Mouse (Mus musculus): ENCODE measurements around the gene Mlh1.

Gene Mlh1

GRCm38 (mm10) chr9:111273958-111274357 is 2.4 kb upstream of the Mlh1 start:
- Histone ChIP-seq H3K9me3 (ENCODE audit: low read length) (no peaks in the 10 kb centered on the region), H3K4me3 (replicated peaks; ENCODE audit: low read length) (no peak overlapping the region)
- no peak for TF ChIP-seq CTCF (conservative IDR thresholded peaks at IDR 0.05; ENCODE audit: low read length)

GRCm38 (mm10) chr9:111272996-111273785 is 1.6 kb upstream of the Mlh1 start:
- H3K4me1 ChIP-seq (replicated peaks; ENCODE audit: low read depth, low read length), result peaks cover 40% of the 10 kb centered on the region
- H3K36me3 ChIP-seq (ENCODE audit: insufficient read depth, low read length), result peaks cover 54% of the 10 kb centered on the region
- TF ChIP-seq POU5F1 (IDR thresholded peaks at IDR 0.05; ENCODE audit: borderline replicate concordance, low read length) (no peak), CTCF (conservative IDR thresholded peaks at IDR 0.05; ENCODE audit: low read length) (no peak), NANOG (IDR thresholded peaks at IDR 0.05; ENCODE audit: borderline replicate concordance, low read length) (no peak)
- no peaks in the 10 kb centered on the region for H3K27me3 ChIP-seq (ENCODE audit: insufficient read depth, low read length)
- H3K9me3 ChIP-seq (ENCODE audit: low read length), result no peaks in the 10 kb centered on the region
- peak overlapping the region; percentile 92 for H3K4me3 ChIP-seq (replicated peaks; ENCODE audit: low read length)

More at GRCm38 (mm10) chr9:111273958-111274357, 2.4 kb upstream of the Mlh1 start:
- H3K36me3 ChIP-seq (ENCODE audit: insufficient read depth, low read length), result peaks cover 60% of the 10 kb centered on the region
- no peaks in the 10 kb centered on the region for H3K27me3 ChIP-seq (ENCODE audit: insufficient read depth, low read length)
- H3K4me1 ChIP-seq (replicated peaks; ENCODE audit: low read depth, low read length), result peaks cover 40% of the 10 kb centered on the region

- Histone ChIP-seq H3K36me3 (ENCODE audit: insufficient read depth, low read length) (peaks cover 54% of the 10 kb centered on the region), H3K9me3 (ENCODE audit: low read length) (no peaks in the 10 kb centered on the region), H3K4me1 (replicated peaks; ENCODE audit: low read depth, low read length) (peaks cover 40% of the 10 kb centered on the region), H3K4me3 (replicated peaks; ENCODE audit: low read length) (peak overlapping the region; percentile 92), H3K27me3 (ENCODE audit: insufficient read depth, low read length) (no peaks in the 10 kb centered on the region)
- TF ChIP-seq POU5F1 (IDR thresholded peaks at IDR 0.05; ENCODE audit: borderline replicate concordance, low read length), result no peak
- TF ChIP-seq NANOG (IDR thresholded peaks at IDR 0.05; ENCODE audit: borderline replicate concordance, low read length), result no peak
- no peak for TF ChIP-seq CTCF (conservative IDR thresholded peaks at IDR 0.05; ENCODE audit: low read length)
These were observed 765 bp upstream of the Mlh1 start for GRCm38 (mm10) chr9:111272356-111272755.

GRCm38 (mm10) chr9:111271056-111271433 is 546 bp downstream of the Mlh1 start:
- H3K36me3 ChIP-seq (ENCODE audit: insufficient read depth, low read length), result peaks cover 53% of the 10 kb centered on the region
- TF ChIP-seq CTCF (conservative IDR thresholded peaks at IDR 0.05; ENCODE audit: low read length), result no peak
- TF ChIP-seq POU5F1 (IDR thresholded peaks at IDR 0.05; ENCODE audit: borderline replicate concordance, low read length), result no peak
- no peak for TF ChIP-seq NANOG (IDR thresholded peaks at IDR 0.05; ENCODE audit: borderline replicate concordance, low read length)
- no peaks in the 10 kb centered on the region for H3K9me3 ChIP-seq (ENCODE audit: low read length)
- peaks cover 40% of the 10 kb centered on the region for H3K4me1 ChIP-seq (replicated peaks; ENCODE audit: low read depth, low read length)
- no peaks in the 10 kb centered on the region for H3K27me3 ChIP-seq (ENCODE audit: insufficient read depth, low read length)
- peak overlapping the region; percentile 90 for H3K4me3 ChIP-seq (replicated peaks; ENCODE audit: low read length)

GRCm38 (mm10) chr9:111270606-111271005 is 985 bp downstream of the Mlh1 start:
- TF ChIP-seq POU5F1 (IDR thresholded peaks at IDR 0.05; ENCODE audit: borderline replicate concordance, low read length), result no peak
- TF ChIP-seq NANOG (IDR thresholded peaks at IDR 0.05; ENCODE audit: borderline replicate concordance, low read length), result no peak
- Histone ChIP-seq H3K9me3 (ENCODE audit: low read length) (no peaks in the 10 kb centered on the region), H3K27me3 (ENCODE audit: insufficient read depth, low read length) (no peaks in the 10 kb centered on the region), H3K36me3 (ENCODE audit: insufficient read depth, low read length) (peaks cover 53% of the 10 kb centered on the region), H3K4me3 (replicated peaks; ENCODE audit: low read length) (peak overlapping the region; percentile 90), H3K4me1 (replicated peaks; ENCODE audit: low read depth, low read length) (peaks cover 40% of the 10 kb centered on the region)

- Histone ChIP-seq H3K27me3 (ENCODE audit: insufficient read depth, low read length) (no peaks in the 10 kb centered on the region), H3K4me3 (replicated peaks; ENCODE audit: low read length) (no peak overlapping the region), H3K4me1 (replicated peaks; ENCODE audit: low read depth, low read length) (peaks cover 14% of the 10 kb centered on the region), H3K9me3 (ENCODE audit: low read length) (no peaks in the 10 kb centered on the region), H3K36me3 (ENCODE audit: insufficient read depth, low read length) (peaks cover 50% of the 10 kb centered on the region)
- no peak for TF ChIP-seq NANOG (IDR thresholded peaks at IDR 0.05; ENCODE audit: borderline replicate concordance, low read length)
- no peak for TF ChIP-seq POU5F1 (IDR thresholded peaks at IDR 0.05; ENCODE audit: borderline replicate concordance, low read length)
- no peak for TF ChIP-seq CTCF (conservative IDR thresholded peaks at IDR 0.05; ENCODE audit: low read length)
These were observed 3.6 kb downstream of the Mlh1 start for GRCm38 (mm10) chr9:111267998-111268397.

GRCm38 (mm10) chr9:111261356-111261755 is 10.2 kb downstream of the Mlh1 start:
- TF ChIP-seq POU5F1 (IDR thresholded peaks at IDR 0.05; ENCODE audit: borderline replicate concordance, low read length) (no peak), CTCF (conservative IDR thresholded peaks at IDR 0.05; ENCODE audit: low read length) (no peak)
- H3K4me1 ChIP-seq (replicated peaks; ENCODE audit: low read depth, low read length), result 0 out of 2 replicates have a peak, but pooled peaks cover 4% of the 10 kb centered on the region
- H3K4me3 ChIP-seq (replicated peaks; ENCODE audit: low read length), result no peak overlapping the region
- H3K36me3 ChIP-seq (ENCODE audit: insufficient read depth, low read length), result peaks cover 82% of the 10 kb centered on the region
- no peaks in the 10 kb centered on the region for H3K9me3 ChIP-seq (ENCODE audit: low read length)
- H3K27me3 ChIP-seq (ENCODE audit: insufficient read depth, low read length), result no peaks in the 10 kb centered on the region

- no peaks in the 10 kb centered on the region for H3K27me3 ChIP-seq (ENCODE audit: insufficient read depth, low read length)
- H3K4me1 ChIP-seq (replicated peaks; ENCODE audit: low read depth, low read length), result 0 out of 2 replicates have a peak, but pooled peaks cover 4% of the 10 kb centered on the region
- no peak overlapping the region for H3K4me3 ChIP-seq (replicated peaks; ENCODE audit: low read length)
- TF ChIP-seq POU5F1 (IDR thresholded peaks at IDR 0.05; ENCODE audit: borderline replicate concordance, low read length) (no peak), CTCF (conservative IDR thresholded peaks at IDR 0.05; ENCODE audit: low read length) (no peak), NANOG (IDR thresholded peaks at IDR 0.05; ENCODE audit: borderline replicate concordance, low read length) (no peak)
- H3K9me3 ChIP-seq (ENCODE audit: low read length), result no peaks in the 10 kb centered on the region
- H3K36me3 ChIP-seq (ENCODE audit: insufficient read depth, low read length), result peaks cover 87% of the 10 kb centered on the region
These were observed 11.1 kb downstream of the Mlh1 start for GRCm38 (mm10) chr9:111260360-111260985.

Data from E14TG2a.4 (cell line).